Mouse (Mus musculus) kidney, adult 2 months (tissue): ENCODE data around the gene Gm20696. TPM values are rescaled to one million over a fixed set of nuclear protein-coding genes. Genes with fewer than 3 reads are reported as not detected.
A peak's percentile ranks its signal among the peaks of the same experiment; 100 is the strongest.

Experiments used
- DNase-seq: peaks from one replicate; pipeline ENCODE4 v3.0.0; 2021
- H3K27ac ChIP-seq: fragments of 200-500 bp; 2 replicates; pipeline ENCODE4 v1.5.1; 2012; ENCODE audit warnings: low read depth, low read length, control low read depth, inconsistent platforms; ENCODE audit not compliant: insufficient read depth
- H3K27me3 ChIP-seq: fragments of 200-500 bp; replicated peaks from 2 replicates; pipeline ENCODE4 v1.6.1; 2012; ENCODE audit warnings: mild to moderate bottlenecking, moderate library complexity, low read length, inconsistent platforms; ENCODE audit not compliant: control insufficient read depth, insufficient read depth
- H3K36me3 ChIP-seq: fragments of 200-500 bp; 2 replicates; pipeline ENCODE4 v1.6.1; 2012; ENCODE audit warnings: mild to moderate bottlenecking, moderate library complexity, low read length, inconsistent platforms; ENCODE audit not compliant: control insufficient read depth, insufficient read depth
- H3K4me1 ChIP-seq: fragments of 200-500 bp; 2 replicates; pipeline ENCODE4 v1.6.1; 2011; ENCODE audit warnings: low read length; ENCODE audit not compliant: control insufficient read depth, insufficient read depth
- H3K4me3 ChIP-seq: fragments of 200-500 bp; 2 replicates; pipeline ENCODE4 v1.5.1; 2011; ENCODE audit warnings: mild to moderate bottlenecking, low read depth, low read length, control low read depth; ENCODE audit not compliant: insufficient read depth
- CTCF ChIP-seq: fragments of 200-500 bp; conservative IDR thresholded peaks from 2 replicates; pipeline ENCODE4 v1.5.1; 2011; ENCODE audit warnings: low read depth, mild to moderate bottlenecking, control low read depth, low read length, moderate library complexity, mixed read lengths; ENCODE audit not compliant: insufficient read depth, insufficient read length
- POLR2A ChIP-seq: fragments of 200-500 bp; IDR thresholded peaks from one replicate; pipeline ENCODE4 v1.6.1; 2011; ENCODE audit warnings: low read depth, low read length, control low read depth
- WGBS: fragments of 180-500 bp; shearing (Covaris S2); methylation state at CpG from one replicate; pipeline ENCODE4 v1.1.7; 2018; 5-methylcytosine and 5-hydroxymethylcytosine counted together
- polyA plus RNA-seq: library from polyadenylated mRNA; depleted of rRNA; stranded (reverse); fragments of >200 nt; gene quantifications from 2 replicates; pipeline ENCODE4 v1.2.3, GENCODE M21; 2012

Gene Gm20696
- polyA plus RNA-seq, 1 experiment: 0.31 TPM

GRCm38 (mm10) chr6:99519806-99520675 is 146.6 kb downstream of the Gm20696 start:
- H3K27ac ChIP-seq: no peak overlapping the region
- no peaks in the 10 kb centered on the region for H3K27me3 ChIP-seq
- no peaks in the 10 kb centered on the region for H3K36me3 ChIP-seq
- 23% methylated on average over 38 of the region's 38 CpGs for WGBS
- H3K4me1 ChIP-seq: no peaks in the 10 kb centered on the region
- peak; percentile 56 for DNase-seq
- H3K4me3 ChIP-seq: peak overlapping the region; percentile 97
- TF ChIP-seq CTCF (no peak), POLR2A (no peak)

GRCm38 (mm10) chr6:99519052-99519451 is 147.5 kb downstream of the Gm20696 start:
- WGBS: 72% methylated on average over 4 of the region's 4 CpGs
- DNase-seq: no peak
- Histone ChIP-seq H3K27me3 (no peaks in the 10 kb centered on the region), H3K27ac (no peak overlapping the region), H3K36me3 (no peaks in the 10 kb centered on the region), H3K4me3 (no peak overlapping the region), H3K4me1 (no peaks in the 10 kb centered on the region)
- TF ChIP-seq POLR2A: no peak
- TF ChIP-seq CTCF: no peak

- Histone ChIP-seq H3K36me3 (no peaks in the 10 kb centered on the region), H3K4me3 (no peak overlapping the region), H3K27ac (no peak overlapping the region), H3K4me1 (no peaks in the 10 kb centered on the region), H3K27me3 (no peaks in the 10 kb centered on the region)
- TF ChIP-seq POLR2A (no peak), CTCF (no peak)
- DNase-seq: no peak
- WGBS: 91% methylated on average over 7 of the region's 7 CpGs
These were observed 150.9 kb downstream of the Gm20696 start for GRCm38 (mm10) chr6:99515667-99516199.

GRCm38 (mm10) chr6:99511862-99512261 is 154.7 kb downstream of the Gm20696 start:
- Histone ChIP-seq H3K4me1 (no peaks in the 10 kb centered on the region), H3K27ac (no peak overlapping the region), H3K4me3 (no peak overlapping the region), H3K36me3 (no peaks in the 10 kb centered on the region), H3K27me3 (no peaks in the 10 kb centered on the region)
- TF ChIP-seq CTCF (no peak), POLR2A (no peak)
- no peak for DNase-seq
- 67% methylated on average over 6 of the region's 6 CpGs for WGBS

- Histone ChIP-seq H3K4me3 (no peak overlapping the region), H3K36me3 (0 out of 2 replicates have a peak, but pooled peaks cover 1% of the 10 kb centered on the region), H3K27ac (no peak overlapping the region), H3K27me3 (no peaks in the 10 kb centered on the region), H3K4me1 (no peaks in the 10 kb centered on the region)
- TF ChIP-seq POLR2A: no peak
- TF ChIP-seq CTCF: no peak
- WGBS: 70% methylated on average over 9 of the region's 9 CpGs
- peak; percentile 36 for DNase-seq
These were observed 157.4 kb downstream of the Gm20696 start for GRCm38 (mm10) chr6:99509189-99509592.

- Histone ChIP-seq H3K27me3 (no peaks in the 10 kb centered on the region), H3K4me3 (no peak overlapping the region), H3K36me3 (0 out of 2 replicates have a peak, but pooled peaks cover 1% of the 10 kb centered on the region), H3K4me1 (peaks cover 3% of the 10 kb centered on the region; the same call in 1 of the 2 replicates), H3K27ac (no peak overlapping the region)
- 86% methylated on average over 6 of the region's 6 CpGs for WGBS
- DNase-seq: no peak
- TF ChIP-seq POLR2A (no peak), CTCF (no peak; the same call in 1 of the 2 replicates)
These were observed 159.8 kb downstream of the Gm20696 start for GRCm38 (mm10) chr6:99506816-99507215.

- Histone ChIP-seq H3K27me3 (no peaks in the 10 kb centered on the region), H3K36me3 (0 out of 2 replicates have a peak, but pooled peaks cover 1% of the 10 kb centered on the region), H3K4me1 (peaks cover 5% of the 10 kb centered on the region; the same call in 1 of the 2 replicates), H3K4me3 (no peak overlapping the region), H3K27ac (no peak overlapping the region)
- TF ChIP-seq POLR2A (no peak), CTCF (no peak)
- no peak for DNase-seq
- WGBS: 94% methylated on average over 1 of the region's 1 CpGs
These were observed 162.9 kb downstream of the Gm20696 start for GRCm38 (mm10) chr6:99503741-99504140.

GRCm38 (mm10) chr6:99502727-99503126 is 163.9 kb downstream of the Gm20696 start:
- H3K27me3 ChIP-seq: no peaks in the 10 kb centered on the region
- H3K36me3 ChIP-seq: 0 out of 2 replicates have a peak, but pooled peaks cover 1% of the 10 kb centered on the region
- peak; percentile 16 for DNase-seq
- no peak overlapping the region for H3K4me3 ChIP-seq
- H3K4me1 ChIP-seq: peaks cover 5% of the 10 kb centered on the region; the same call in 1 of the 2 replicates
- no peak overlapping the region for H3K27ac ChIP-seq
- 73% methylated on average over 2 of the region's 2 CpGs for WGBS
- TF ChIP-seq POLR2A: no peak
- no peak for TF ChIP-seq CTCF
